Mouse (Mus musculus) liver, postnatal 0 days (tissue): ENCODE data around the gene Hspb8.

Source experiments
- CTCF ChIP-seq: sonication (generic); IDR thresholded peaks from 2 replicates; pipeline ENCODE4 v1.5.1; 2016; ENCODE audit warnings: antibody characterized with exemption, low read depth
- EP300 ChIP-seq: IDR thresholded peaks from 2 replicates; pipeline ENCODE4 v1.6.1; 2016; ENCODE audit warnings: antibody characterized with exemption, low read depth, mild to moderate bottlenecking

GRCm38 (mm10) chr5:116381217-116381616 is 41.4 kb downstream of the Hspb8 start:
- TF ChIP-seq CTCF (no peak), EP300 (no peak)
